Mouse (Mus musculus) heart, embryonic 14.5 days (tissue): ENCODE data around the gene Ptpro. TPM values are rescaled to one million over a fixed set of nuclear protein-coding genes. Genes with fewer than 3 reads are reported as not detected.

ENCODE experiments used
- ATAC-seq: fragments of 200-750 bp; cut with Nextera tagmentation; 2 replicates; pipeline ENCODE4 v1.8.0; 2017; ENCODE audit warnings: low read depth, moderate TSS enrichment; ENCODE audit not compliant: insufficient number of reproducible peaks, insufficient read depth, low FRiP score
- H3K27ac ChIP-seq, 2 experiments: fragments of 200-500 bp in 1 of 2; fragments of 300-500 bp in 1 of 2; sonication (generic) in 1 of 2; replicated peaks in 1 of 2; 2 replicates each; pipeline ENCODE4 v1.5.1; 2012 to 2014; ENCODE audit warnings: low read depth in 2 of 2, low read length in 2 of 2, control low read depth in 1 of 2, mild to moderate bottlenecking in 1 of 2, mixed read lengths in 1 of 2; ENCODE audit not compliant: control insufficient read depth in 1 of 2, insufficient read depth in 1 of 2
- H3K27me3 ChIP-seq: fragments of 300-500 bp; sonication (generic); 2 replicates; pipeline ENCODE4 v1.6.1; 2014; ENCODE audit warnings: mild to moderate bottlenecking, low read length, control low read depth; ENCODE audit not compliant: control insufficient read depth, insufficient read depth
- H3K36me3 ChIP-seq: fragments of 300-500 bp; sonication (generic); 2 replicates; pipeline ENCODE4 v1.6.1; 2014; ENCODE audit warnings: mild to moderate bottlenecking, control low read depth, low read length, mixed read lengths; ENCODE audit not compliant: control insufficient read depth, insufficient read depth
- H3K4me1 ChIP-seq, 2 experiments: fragments of 200-500 bp in 1 of 2; fragments of 300-500 bp in 1 of 2; sonication (generic) in 1 of 2; 2 replicates each; pipeline ENCODE4 v1.6.1; 2012 to 2014; ENCODE audit warnings: low read length in 2 of 2, control low read depth in 1 of 2, mixed read lengths in 1 of 2; ENCODE audit not compliant: control insufficient read depth in 2 of 2, insufficient read depth in 2 of 2
- H3K4me2 ChIP-seq: fragments of 300-500 bp; sonication (generic); 2 replicates; pipeline ENCODE4 v1.6.1; 2014; ENCODE audit warnings: mild to moderate bottlenecking, low read length
- H3K4me3 ChIP-seq, 2 experiments: fragments of 200-500 bp in 1 of 2; fragments of 300-500 bp in 1 of 2; sonication (generic) in 1 of 2; 2 replicates each; pipeline ENCODE4 v1.5.1; 2012 to 2014; ENCODE audit warnings: low read length in 2 of 2, mild to moderate bottlenecking in 2 of 2, control low read depth in 1 of 2, low read depth in 1 of 2, moderate library complexity in 1 of 2; ENCODE audit not compliant: control insufficient read depth in 1 of 2, insufficient read depth in 1 of 2
- H3K9ac ChIP-seq: fragments of 300-500 bp; sonication (generic); 2 replicates; pipeline ENCODE4 v1.6.1; 2014; ENCODE audit warnings: mild to moderate bottlenecking, low read length
- H3K9me3 ChIP-seq: fragments of 300-500 bp; sonication (generic); 2 replicates; pipeline ENCODE4 v1.6.1; 2016; ENCODE audit warnings: low read length, control low read depth; ENCODE audit not compliant: control insufficient read depth
- WGBS: fragments of 180-500 bp; shearing (Covaris S2); extraction: QIAGEN DNeasy Blood & Tissue Kit; methylation state at CpG from one replicate; pipeline ENCODE4 v1.1.7; 2014; 5-methylcytosine and 5-hydroxymethylcytosine counted together
- polyA plus RNA-seq: library from polyadenylated mRNA; unstranded; fragments of >200 nt; fragmentation: Nextera tagmentation; extraction: Ambion mirVana; gene quantifications from 2 replicates; pipeline ENCODE4 v1.2.1, GENCODE M21; 2014

Gene Ptpro
- polyA plus RNA-seq, 1 experiment from 2014 or later = 4.1 TPM

DNA sequence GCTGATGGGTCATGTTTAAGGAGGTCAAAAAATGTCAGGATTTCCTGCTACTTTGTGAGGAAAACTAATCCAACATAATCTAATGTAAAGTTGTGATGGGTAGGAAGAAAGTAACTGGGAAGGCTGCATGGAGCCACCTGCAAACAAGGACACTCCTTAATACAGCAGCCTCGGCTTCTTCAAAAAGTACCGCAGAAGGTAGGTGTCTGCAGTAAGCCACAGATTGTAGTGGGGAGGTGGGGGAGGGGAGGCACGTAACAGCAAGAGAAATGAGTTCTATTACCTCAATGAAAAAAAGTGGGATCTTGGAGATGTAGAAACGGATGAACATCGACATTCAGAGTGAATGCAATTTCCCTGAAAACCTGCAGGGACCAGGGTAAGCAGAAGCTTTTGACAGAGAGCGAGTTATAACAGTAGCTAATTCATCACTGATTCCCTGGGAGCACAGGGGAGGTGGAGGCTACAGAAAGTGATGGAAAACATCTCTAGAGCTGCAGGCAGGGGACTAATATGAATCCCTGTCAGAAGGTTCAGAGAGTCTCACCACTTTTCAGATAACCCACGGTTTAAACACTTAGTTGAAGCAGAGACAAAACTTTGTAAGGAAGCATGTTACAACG lies 34.2 kb upstream of the Ptpro start:
- WGBS = 74% methylated on average over 8 of the region's 8 CpGs
- H3K27me3 ChIP-seq = 0 out of 2 replicates have a peak, but pooled peaks cover under 1% of the 10 kb centered on the region
- no peak overlapping the region for H3K4me2 ChIP-seq

DNA sequence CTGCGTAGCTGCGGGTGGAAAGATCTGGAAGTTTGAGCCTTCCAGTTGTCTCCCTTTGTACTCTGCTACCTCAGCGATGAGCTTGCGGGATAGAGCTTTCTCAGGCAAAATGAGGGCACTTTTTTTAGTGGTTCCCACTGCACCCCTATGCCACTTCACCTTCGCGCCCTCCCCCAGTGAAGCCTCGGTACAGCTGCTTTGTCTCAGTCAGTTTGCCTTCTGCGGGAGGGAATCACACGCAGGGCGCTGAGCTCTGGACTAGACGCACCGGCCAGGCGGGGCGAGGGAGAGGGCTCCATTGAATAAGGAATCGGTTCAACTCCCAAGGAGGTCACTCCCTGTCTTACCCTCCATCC lies 746 bp downstream of the Ptpro start:
- 1% methylated on average over 15 of the region's 15 CpGs for WGBS
- H3K27ac ChIP-seq = no peak overlapping the region
- H3K36me3 ChIP-seq = no peaks in the 10 kb centered on the region
- peaks cover 28% of the 10 kb centered on the region for H3K27me3 ChIP-seq
- H3K9me3 ChIP-seq = no peaks in the 10 kb centered on the region
- peak overlapping the region; percentile 85 for H3K4me2 ChIP-seq
- peaks cover 3 to 4% of the 10 kb centered on the region in 2 experiments; a peak in 2 of 4 replicates for H3K4me1 ChIP-seq
- 0 out of 2 replicates have a peak overlapping the region, but pooled peaks have one; percentile 38 for H3K9ac ChIP-seq
- H3K4me3 ChIP-seq = peak overlapping the region; percentile 35 to 45
- ATAC-seq = no peak

More for the DNA sequence above, 34.2 kb upstream of the Ptpro start:
- H3K9ac ChIP-seq = no peak overlapping the region
- no peak overlapping the region for H3K4me3 ChIP-seq
- no peaks in the 10 kb centered on the region for H3K4me1 ChIP-seq
- no peaks in the 10 kb centered on the region for H3K36me3 ChIP-seq
- H3K9me3 ChIP-seq = no peaks in the 10 kb centered on the region
- no peak overlapping the region for H3K27ac ChIP-seq
- ATAC-seq = no peak

DNA sequence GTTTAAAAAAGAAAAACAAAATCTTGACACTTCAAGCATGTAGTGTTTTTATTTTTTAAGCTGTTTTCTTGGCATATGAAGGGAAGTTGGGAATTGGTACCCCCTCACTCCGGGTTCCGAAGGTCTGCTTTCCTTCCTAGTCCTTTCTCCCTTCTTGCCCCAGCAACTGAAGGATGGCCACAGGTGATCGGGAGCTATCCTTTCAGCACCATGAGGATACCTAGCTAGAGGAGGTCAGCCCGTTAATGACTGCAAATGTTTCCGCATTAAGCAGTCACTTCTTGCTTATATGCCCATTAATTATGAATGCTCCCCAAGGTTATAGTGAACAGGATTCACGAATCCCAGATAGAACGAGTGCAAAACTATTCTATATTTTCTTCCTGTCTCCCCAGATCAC lies 1.3 kb downstream of the Ptpro start:
- Histone ChIP-seq H3K4me1 (peaks cover 3 to 4% of the 10 kb centered on the region in 2 experiments; a peak in 2 of 4 replicates), H3K4me2 (no peak overlapping the region), H3K27ac (no peak overlapping the region), H3K9me3 (no peaks in the 10 kb centered on the region), H3K36me3 (no peaks in the 10 kb centered on the region), H3K9ac (no peak overlapping the region), H3K27me3 (peaks cover 28% of the 10 kb centered on the region), H3K4me3 (no peak overlapping the region)
- 11% methylated on average over 7 of the region's 7 CpGs for WGBS
- no peak for ATAC-seq

DNA sequence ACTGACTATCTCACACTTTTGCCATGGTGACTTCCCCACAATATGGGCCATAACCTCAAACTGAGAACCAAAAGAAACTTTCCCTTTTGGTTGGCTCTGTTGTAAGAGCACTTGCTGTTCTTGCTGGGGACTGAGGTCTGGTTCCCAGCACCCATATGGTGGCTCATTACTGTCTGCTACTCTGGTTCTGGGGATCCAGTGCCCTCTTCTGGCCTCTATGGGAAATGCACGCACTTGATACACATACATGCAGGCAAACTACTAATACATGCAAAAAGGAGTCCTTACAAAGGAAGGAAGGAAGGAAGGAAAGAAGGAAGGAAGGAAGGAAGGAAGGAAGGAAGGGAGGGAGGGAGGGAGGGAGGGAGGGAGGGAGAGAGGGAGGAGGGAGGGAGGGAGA lies 8.9 kb downstream of the Ptpro start:
- H3K4me1 ChIP-seq = no peaks in the 10 kb centered on the region
- no peaks in the 10 kb centered on the region for H3K9me3 ChIP-seq
- H3K4me3 ChIP-seq = no peak overlapping the region
- WGBS = 73% methylated on average over 1 of the region's 1 CpGs
- no peak overlapping the region for H3K27ac ChIP-seq
- no peaks in the 10 kb centered on the region for H3K27me3 ChIP-seq
- no peak for ATAC-seq
- H3K4me2 ChIP-seq = no peak overlapping the region
- H3K36me3 ChIP-seq = no peaks in the 10 kb centered on the region
- H3K9ac ChIP-seq = no peak overlapping the region

DNA sequence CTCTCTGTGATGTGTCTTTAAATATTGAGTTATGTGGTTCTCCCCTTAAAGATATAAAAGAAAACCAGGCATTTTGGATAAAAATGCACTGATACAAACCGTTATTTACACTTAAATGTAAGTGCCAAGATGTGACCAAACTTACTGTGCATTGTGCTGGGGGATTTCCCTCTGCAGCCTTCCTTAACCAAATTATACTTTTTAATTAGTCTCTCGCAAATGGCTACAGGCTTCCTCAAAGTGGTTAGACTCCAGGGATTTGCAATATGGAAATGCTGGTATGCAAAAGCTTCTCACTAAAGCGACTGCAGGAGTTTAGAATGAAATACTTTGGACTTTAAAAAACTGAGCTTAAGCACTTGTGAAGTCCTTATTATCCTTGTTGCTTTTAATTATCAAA lies 10.0 kb downstream of the Ptpro start:
- Histone ChIP-seq H3K4me2 (no peak overlapping the region), H3K4me3 (no peak overlapping the region), H3K4me1 (no peaks in the 10 kb centered on the region), H3K27ac (no peak overlapping the region), H3K27me3 (no peaks in the 10 kb centered on the region), H3K9me3 (no peaks in the 10 kb centered on the region), H3K9ac (no peak overlapping the region), H3K36me3 (no peaks in the 10 kb centered on the region)
- WGBS = 69% methylated on average over 3 of the region's 3 CpGs
- ATAC-seq = no peak

DNA sequence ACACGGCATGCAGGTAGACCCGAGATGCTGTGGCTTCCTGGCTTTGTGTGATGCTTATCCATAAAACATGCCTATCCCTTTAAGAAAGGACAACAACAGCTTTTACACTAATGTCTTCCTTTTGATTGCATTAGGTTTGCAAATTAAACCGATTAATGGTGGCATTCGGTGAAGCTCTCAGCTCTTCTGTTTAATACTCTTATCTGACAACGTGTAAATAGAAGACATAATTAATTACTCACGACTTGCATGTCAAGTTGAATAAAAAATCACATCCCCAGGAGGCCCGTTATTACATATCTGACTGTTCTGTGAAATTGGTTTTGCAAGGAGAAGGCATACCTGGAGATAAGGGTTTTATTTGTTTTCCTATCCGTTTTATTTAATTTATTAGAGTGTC lies 15.9 kb downstream of the Ptpro start:
- WGBS = 78% methylated on average over 8 of the region's 8 CpGs
- no peak for ATAC-seq
- H3K4me1 ChIP-seq = no peaks in the 10 kb centered on the region
- no peaks in the 10 kb centered on the region for H3K27me3 ChIP-seq
- no peak overlapping the region for H3K4me2 ChIP-seq
- H3K9me3 ChIP-seq = no peaks in the 10 kb centered on the region
- no peaks in the 10 kb centered on the region for H3K36me3 ChIP-seq
- no peak overlapping the region for H3K4me3 ChIP-seq
- no peak overlapping the region for H3K27ac ChIP-seq
- no peak overlapping the region for H3K9ac ChIP-seq

DNA sequence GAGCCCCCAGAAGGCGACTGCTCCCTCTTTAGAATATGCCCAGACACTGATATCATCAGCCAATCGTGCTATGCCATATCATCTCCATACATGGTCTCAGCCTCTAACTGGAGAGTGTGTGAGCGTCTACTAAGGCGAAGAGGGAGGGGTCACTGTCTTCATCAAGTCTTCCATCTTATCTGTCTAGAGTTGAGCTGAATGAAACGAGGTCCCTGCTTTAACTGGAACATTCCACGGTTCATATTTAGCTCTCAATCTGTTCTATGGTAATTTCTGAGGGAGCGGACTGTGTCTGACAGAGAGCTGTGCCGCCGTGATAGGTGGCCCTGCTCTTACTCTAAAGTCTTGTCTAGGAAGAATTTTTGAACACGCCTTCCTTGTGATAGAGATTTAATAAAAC lies 16.5 kb downstream of the Ptpro start:
- H3K4me3 ChIP-seq = no peak overlapping the region
- no peak overlapping the region for H3K27ac ChIP-seq
- no peak overlapping the region for H3K4me2 ChIP-seq
- H3K36me3 ChIP-seq = no peaks in the 10 kb centered on the region
- no peaks in the 10 kb centered on the region for H3K9me3 ChIP-seq
- WGBS = 73% methylated on average over 10 of the region's 10 CpGs
- no peaks in the 10 kb centered on the region for H3K4me1 ChIP-seq
- no peaks in the 10 kb centered on the region for H3K27me3 ChIP-seq
- ATAC-seq = no peak
- no peak overlapping the region for H3K9ac ChIP-seq

DNA sequence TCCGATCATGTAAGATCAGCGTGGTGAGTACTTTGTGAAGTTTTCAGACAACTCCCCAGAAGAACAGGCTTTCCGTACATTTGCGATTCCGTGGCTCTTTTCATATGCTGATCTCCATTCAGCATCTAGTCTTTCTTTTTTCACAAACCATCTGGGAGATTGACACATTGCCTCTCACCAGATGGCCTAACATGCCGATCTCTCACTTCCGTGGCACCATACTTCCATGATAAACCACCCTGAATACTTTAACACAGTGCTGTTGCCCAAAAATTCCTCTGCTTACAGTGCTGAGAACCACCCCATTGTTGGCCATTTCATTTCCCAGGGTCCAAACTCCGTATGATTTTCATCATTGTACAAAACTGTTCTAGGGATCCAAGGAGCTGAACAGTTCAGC lies 20.4 kb downstream of the Ptpro start:
- H3K9me3 ChIP-seq = no peaks in the 10 kb centered on the region
- WGBS = 84% methylated on average over 8 of the region's 8 CpGs
- ATAC-seq = no peak

More for the DNA sequence above, 20.4 kb downstream of the Ptpro start:
- H3K4me3 ChIP-seq = no peak overlapping the region
- H3K36me3 ChIP-seq = no peaks in the 10 kb centered on the region
- H3K9ac ChIP-seq = no peak overlapping the region
- no peak overlapping the region for H3K27ac ChIP-seq
- no peak overlapping the region for H3K4me2 ChIP-seq
- H3K27me3 ChIP-seq = no peaks in the 10 kb centered on the region
- H3K4me1 ChIP-seq = no peaks in the 10 kb centered on the region
